Mouse (Mus musculus) urinary bladder, adult 18-20 months (tissue): ENCODE data around the gene Gm49711.

Experiments used
- DNase-seq, 2 experiments: peaks; one replicate each; pipeline ENCODE4 v3.0.0; 2022; ENCODE audit warnings: low spot score in 2 of 2, mixed read lengths in 2 of 2

Gm49711 gene

GRCm38 (mm10) chr16:92120899-92121531, 62.9 kb downstream of the Gm49711 start:
- no peak for DNase-seq

GRCm38 (mm10) chr16:92127226-92127625, 69.1 kb downstream of the Gm49711 start:
- no peak for DNase-seq

DNA sequence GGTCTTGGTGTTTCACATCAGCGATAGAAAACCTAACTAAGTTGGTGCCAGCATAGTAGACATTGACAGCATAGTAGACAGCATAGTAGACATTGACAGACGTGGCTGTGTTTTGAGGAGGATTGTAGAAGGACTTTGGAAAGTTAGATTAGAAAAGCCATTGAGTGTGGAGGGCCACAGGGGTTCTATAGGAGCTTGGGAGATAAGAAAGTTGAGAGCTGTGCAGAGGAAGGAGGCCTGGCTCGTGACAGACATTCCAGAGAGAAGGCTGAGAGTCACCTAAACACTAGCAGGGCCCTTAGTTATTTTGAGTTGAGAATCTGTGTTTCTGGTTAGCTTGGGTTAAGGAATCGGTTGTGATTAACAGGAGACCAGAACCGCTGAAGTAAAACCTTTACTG, 69.5 kb downstream of the Gm49711 start:
- no peak for DNase-seq

- DNase-seq: no peak
Measured at GRCm38 (mm10) chr16:92129843-92130242, 71.7 kb downstream of the Gm49711 start.

DNA sequence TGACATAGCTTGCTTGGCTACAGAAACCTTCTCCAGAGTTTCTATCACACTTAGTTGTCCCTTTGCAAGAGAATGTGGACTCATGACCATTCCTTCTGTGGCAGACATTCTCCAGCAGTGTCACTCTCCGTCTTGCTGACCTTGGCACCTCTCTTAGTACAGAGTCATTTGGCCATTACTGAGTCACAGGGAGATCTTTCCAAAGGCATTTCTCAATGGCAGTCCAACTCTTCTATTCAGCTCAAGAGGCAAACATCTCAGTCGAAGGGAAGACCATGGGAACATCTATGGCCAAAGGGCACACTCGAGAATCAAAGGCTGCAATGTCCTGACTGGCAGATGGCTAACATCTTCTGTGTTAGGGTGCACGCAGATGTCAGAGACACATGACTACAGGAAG, 74.4 kb downstream of the Gm49711 start:
- DNase-seq: no peak

DNA sequence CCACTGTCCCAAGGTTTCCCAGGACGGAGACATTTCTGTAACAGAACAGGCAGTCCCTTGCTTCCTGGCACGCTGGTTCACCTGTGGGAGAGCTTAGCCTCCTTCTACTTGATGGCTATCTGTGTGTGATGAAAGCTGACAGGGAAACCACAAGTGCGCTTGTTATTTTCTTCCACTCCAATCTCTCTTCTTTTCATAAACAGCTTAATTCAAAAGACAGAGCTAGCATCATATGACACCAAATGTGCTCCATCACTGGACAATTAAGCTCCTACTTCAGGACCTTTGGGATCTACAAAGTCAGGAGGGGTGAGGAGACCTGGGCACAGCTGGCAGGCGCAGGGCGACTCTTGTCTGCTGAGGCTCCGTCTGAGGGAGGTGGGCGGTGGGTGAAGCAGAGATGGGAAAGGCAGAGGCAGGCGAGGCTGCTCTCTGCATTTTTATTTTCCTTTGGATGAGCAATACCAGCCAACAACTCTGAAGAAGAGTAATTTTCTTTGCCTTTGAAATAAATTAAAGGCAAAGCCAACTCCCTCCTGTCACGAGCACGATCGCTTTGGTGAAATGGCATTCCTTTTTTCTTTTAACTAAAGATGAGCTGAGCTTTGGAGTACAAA, 76.1 kb downstream of the Gm49711 start:
- no peak for DNase-seq

DNA sequence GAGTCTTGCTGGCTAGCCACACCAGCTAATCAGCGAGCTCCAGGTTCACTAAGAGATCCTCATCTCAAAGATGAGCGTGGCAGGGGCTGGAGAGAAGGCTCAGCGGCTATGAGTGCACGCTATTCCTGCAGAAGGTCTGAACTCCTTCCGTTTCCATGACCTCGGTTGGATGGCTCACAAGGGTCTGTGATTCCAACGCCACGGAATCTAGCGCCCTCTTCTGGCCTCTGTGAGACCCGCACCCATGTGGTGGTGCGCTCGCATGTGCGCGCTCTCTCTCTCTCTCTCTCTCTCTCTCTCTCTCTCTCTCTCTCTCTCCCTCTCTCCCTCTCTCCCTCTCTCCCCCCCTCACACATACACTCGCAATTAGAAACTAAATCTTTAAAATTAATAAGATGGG, 78.2 kb downstream of the Gm49711 start:
- DNase-seq: no peak

GRCm38 (mm10) chr16:92139386-92140261, 81.5 kb downstream of the Gm49711 start:
- DNase-seq: no peak

- no peak for DNase-seq
Measured at GRCm38 (mm10) chr16:92140328-92140727, 82.2 kb downstream of the Gm49711 start.

- DNase-seq: no peak
Measured at GRCm38 (mm10) chr16:92141021-92141420, 82.9 kb downstream of the Gm49711 start.

DNA sequence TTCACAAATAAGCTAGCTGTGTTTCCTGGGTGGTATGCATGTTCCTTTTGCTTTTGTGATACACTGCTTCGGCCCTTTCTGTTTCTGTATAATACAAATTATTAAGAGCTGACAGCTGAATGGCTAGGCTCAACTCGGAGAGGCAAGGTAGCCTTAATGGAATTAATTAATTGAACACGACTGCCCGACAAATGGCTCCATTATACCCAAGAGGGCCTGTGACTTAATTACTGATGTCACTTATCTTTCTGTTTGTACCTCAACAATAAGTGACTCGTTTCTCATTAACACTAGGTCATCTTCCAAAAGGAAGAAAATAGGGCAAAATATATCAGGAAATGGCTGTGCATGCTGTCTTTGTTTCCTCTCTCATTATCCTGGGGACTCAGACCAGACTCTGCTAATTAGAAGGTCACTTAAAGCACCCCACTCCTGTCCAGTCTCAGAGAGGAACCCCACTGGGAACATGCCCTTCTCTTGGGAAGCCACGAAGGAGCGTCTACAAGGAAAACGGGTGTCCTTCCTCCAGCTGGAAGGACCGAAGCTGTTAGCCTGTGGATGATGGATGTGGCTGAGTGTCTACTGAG, 84.4 kb downstream of the Gm49711 start:
- no peak for DNase-seq

DNA sequence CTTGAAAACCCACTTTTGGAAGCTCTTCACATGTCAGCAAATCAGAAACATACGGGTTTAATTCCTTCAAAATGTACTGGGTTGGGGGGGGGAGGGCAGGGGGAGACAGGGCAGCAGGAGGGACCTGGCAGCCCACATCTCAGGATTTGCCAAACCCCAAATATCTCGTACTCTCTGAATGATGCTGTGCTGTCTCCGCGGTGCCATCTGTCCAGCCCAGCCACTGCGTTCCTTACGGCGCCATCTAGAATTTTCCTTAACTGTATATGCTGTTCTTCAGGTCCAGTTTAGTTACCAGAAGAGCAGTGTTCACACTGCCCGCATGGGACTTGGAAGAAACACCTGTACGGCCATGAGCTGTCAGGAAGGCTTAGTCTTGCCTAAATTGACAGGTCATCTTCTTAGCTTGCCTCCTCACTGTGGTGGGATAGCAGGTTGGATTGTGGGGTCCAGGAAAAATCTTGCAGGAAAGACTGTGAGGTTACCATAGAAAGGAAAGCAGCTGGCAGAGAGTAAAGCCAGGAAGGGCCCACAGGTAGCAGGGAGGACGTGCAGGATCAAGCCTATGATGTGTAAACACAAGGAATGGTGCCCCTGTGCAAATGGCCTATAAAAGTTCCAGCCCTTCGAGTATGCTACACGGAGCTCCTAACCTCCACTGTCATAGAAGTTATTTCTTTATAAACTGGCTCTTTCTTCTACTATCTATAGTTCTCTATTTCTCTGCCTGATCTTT, 89.7 kb downstream of the Gm49711 start:
- no peak for DNase-seq

DNA sequence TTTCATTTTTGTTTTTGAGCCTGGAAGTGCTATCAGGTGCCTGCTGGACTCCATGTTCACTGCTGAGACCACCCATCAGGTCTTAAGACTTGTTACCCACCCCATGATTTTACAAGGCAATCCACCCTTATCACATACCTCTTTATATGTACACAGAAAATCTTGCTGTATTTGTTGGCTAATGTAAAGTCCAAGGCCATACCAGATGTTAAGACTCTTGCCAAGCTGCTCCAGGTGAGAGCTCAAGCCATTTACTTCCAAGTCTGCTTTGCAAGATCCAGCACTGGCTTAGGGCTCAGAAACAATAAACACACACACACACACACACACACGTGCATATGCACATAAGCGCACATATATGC, 90.2 kb downstream of the Gm49711 start:
- no peak for DNase-seq

- DNase-seq: no peak
Measured at GRCm38 (mm10) chr16:92150975-92151374, 92.9 kb downstream of the Gm49711 start.

GRCm38 (mm10) chr16:92158021-92158455, 99.9 kb downstream of the Gm49711 start:
- no peak for DNase-seq

DNA sequence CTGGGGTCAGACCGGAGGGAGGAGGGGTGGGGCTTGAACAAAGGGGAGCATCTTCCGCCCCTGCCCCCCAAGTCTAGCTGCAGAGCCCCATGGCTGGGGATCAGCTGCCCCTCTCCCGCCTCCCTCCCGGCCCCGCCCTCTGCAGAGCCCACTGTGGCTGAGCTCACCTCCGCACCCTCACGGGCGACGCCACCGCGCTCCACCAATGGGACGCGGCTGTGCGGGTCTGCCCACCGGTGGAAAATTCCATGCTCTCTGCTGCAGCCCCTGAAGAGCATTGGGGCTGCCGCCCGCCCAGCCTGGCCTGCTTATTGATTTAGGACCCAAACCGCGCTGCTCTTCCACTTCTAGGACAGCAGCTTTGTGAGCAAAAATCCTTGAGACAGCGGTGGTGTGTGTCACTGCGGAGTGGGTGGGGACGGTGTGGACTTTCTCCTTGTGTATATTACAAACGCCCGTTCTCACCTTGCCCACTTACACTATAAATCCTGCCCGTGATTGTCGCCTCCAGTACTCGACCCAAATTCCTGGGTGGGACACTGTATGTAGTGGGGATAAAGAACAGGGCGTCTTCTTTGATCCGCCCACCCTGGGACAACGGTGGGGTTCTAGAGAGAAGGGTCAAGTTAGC, 100.5 kb downstream of the Gm49711 start:
- peak in 1 of 2 experiments; percentile 35 for DNase-seq

GRCm38 (mm10) chr16:92159114-92159513, 101.0 kb downstream of the Gm49711 start:
- DNase-seq: no peak

- no peak for DNase-seq
Measured at GRCm38 (mm10) chr16:92162289-92162688, 104.2 kb downstream of the Gm49711 start.

- DNase-seq: no peak
Measured at GRCm38 (mm10) chr16:92163545-92163944, 105.4 kb downstream of the Gm49711 start.

DNA sequence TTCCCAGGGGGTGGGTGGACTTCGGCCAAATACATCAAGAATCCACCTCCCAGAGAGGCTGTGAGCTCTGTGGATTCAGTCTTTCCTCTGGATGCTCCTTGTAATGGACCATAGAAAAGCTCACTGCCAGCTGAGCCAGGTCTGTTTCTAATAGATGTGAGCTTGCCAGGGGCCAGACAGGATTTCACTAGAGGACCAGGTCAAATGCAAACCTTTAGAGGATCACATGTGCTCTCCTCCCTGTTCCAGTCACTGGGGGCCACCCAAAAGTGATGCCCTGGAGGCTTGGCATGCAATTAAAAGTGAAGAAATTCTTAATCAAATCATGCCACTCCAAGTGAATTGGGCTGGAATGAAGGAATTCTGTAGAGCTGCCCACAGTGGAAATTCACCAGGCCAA, 117.9 kb downstream of the Gm49711 start:
- no peak for DNase-seq

DNA sequence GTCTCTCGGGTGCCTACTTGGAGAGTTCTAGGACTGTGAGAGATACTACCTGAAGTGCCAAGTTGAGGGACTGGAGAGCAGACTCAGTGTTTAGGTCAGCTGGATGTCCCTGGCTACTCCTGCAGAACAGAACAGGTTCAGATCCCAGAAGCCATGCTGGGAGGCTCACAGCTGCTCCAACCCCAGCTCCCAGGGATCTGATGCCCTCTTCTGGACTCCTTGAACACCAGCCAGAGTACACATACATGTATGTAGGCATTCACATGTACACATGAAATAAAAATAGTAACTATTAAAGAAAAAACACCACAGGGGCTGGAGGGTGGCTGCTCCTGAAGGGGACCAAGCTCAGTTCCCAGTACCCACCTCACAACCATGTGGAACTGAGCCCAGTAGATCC, 119.6 kb downstream of the Gm49711 start:
- DNase-seq: no peak
